Mouse (Mus musculus) T-helper 2 cell (primary cell): ENCODE data around the gene Aqp5.

Experiments
- in situ Hi-C: fragments of 300-600 bp; cut with MboI, MseI; formaldehyde crosslinking; loops from one replicate; pipeline ENCODE4 v1.15.1; 2025; ENCODE audit warnings: high pct_unique_total_duplicates

Gene Aqp5

GRCm38 (mm10) chr15:99596056-99596687 lies 5.6 kb downstream of the Aqp5 start:
- in situ Hi-C loops, result loop anchor here (5.0 kb wide), 1 partner anchor 76 kb away; the partner anchor contains the start of gene Asic1

GRCm38 (mm10) chr15:99596841-99597240 lies 6.3 kb downstream of the Aqp5 start:
- in situ Hi-C loops, result loop anchor here (5.0 kb wide), 1 partner anchor 75 kb away; the partner anchor contains the start of gene Asic1

- in situ Hi-C loops, result loop anchor here (5.0 kb wide), 1 partner anchor 75 kb away; the partner anchor contains the start of gene Asic1
These were observed 7.0 kb downstream of the Aqp5 start for GRCm38 (mm10) chr15:99597596-99597995.

- in situ Hi-C loops, result loop anchor here (5.0 kb wide), 1 partner anchor 73 kb away; the partner anchor contains the start of gene Asic1
These were observed 8.9 kb downstream of the Aqp5 start for GRCm38 (mm10) chr15:99599245-99600070.

GRCm38 (mm10) chr15:99600986-99601822 lies 10.6 kb downstream of the Aqp5 start, which contains the start of gene Aqp6:
TSS of gene Aqp6 (plus strand) at chr15:99601400.
- in situ Hi-C loops, result no loop called here

- in situ Hi-C loops, result no loop called here
These were observed 11.2 kb downstream of the Aqp5 start for GRCm38 (mm10) chr15:99601823-99602120.

GRCm38 (mm10) chr15:99602206-99602820 lies 11.7 kb downstream of the Aqp5 start:
- in situ Hi-C loops, result no loop called here

GRCm38 (mm10) chr15:99603216-99603615 lies 12.6 kb downstream of the Aqp5 start:
- in situ Hi-C loops, result no loop called here

- in situ Hi-C loops, result no loop called here
These were observed 15.0 kb downstream of the Aqp5 start for GRCm38 (mm10) chr15:99605595-99605994.

GRCm38 (mm10) chr15:99606515-99606914 lies 15.9 kb downstream of the Aqp5 start:
- in situ Hi-C loops, result no loop called here

- in situ Hi-C loops, result no loop called here
These were observed 17.0 kb downstream of the Aqp5 start for GRCm38 (mm10) chr15:99607388-99608113.

GRCm38 (mm10) chr15:99608382-99609125 lies 18.0 kb downstream of the Aqp5 start:
- in situ Hi-C loops, result no loop called here

GRCm38 (mm10) chr15:99611563-99611962 lies 21.0 kb downstream of the Aqp5 start:
- in situ Hi-C loops, result no loop called here

- in situ Hi-C loops, result no loop called here
These were observed 23.7 kb downstream of the Aqp5 start for GRCm38 (mm10) chr15:99614273-99614672.

GRCm38 (mm10) chr15:99614753-99615152 lies 24.2 kb downstream of the Aqp5 start:
- in situ Hi-C loops, result no loop called here

- in situ Hi-C loops, result no loop called here
These were observed 24.7 kb downstream of the Aqp5 start for GRCm38 (mm10) chr15:99615246-99615645.

GRCm38 (mm10) chr15:99618595-99618994 lies 28.0 kb downstream of the Aqp5 start:
- in situ Hi-C loops, result no loop called here

GRCm38 (mm10) chr15:99619821-99620220 lies 29.2 kb downstream of the Aqp5 start:
- in situ Hi-C loops, result no loop called here

GRCm38 (mm10) chr15:99622063-99622462 lies 31.5 kb downstream of the Aqp5 start:
- in situ Hi-C loops, result no loop called here

GRCm38 (mm10) chr15:99631618-99632017 lies 41.0 kb downstream of the Aqp5 start:
- in situ Hi-C loops, result no loop called here
